Mouse (Mus musculus) kidney, adult 2 months (tissue): ENCODE data around the gene Cldn34b4. TPM values are rescaled to one million over a fixed set of nuclear protein-coding genes. Genes with fewer than 3 reads are reported as not detected.

Experiments used
- DNase-seq: peaks from one replicate; pipeline ENCODE4 v3.0.0; 2021
- H3K27ac ChIP-seq: fragments of 200-500 bp; 2 replicates; pipeline ENCODE4 v1.5.1; 2012; ENCODE audit warnings: low read depth, low read length, control low read depth, inconsistent platforms; ENCODE audit not compliant: insufficient read depth
- H3K27me3 ChIP-seq: fragments of 200-500 bp; replicated peaks from 2 replicates; pipeline ENCODE4 v1.6.1; 2012; ENCODE audit warnings: mild to moderate bottlenecking, moderate library complexity, low read length, inconsistent platforms; ENCODE audit not compliant: control insufficient read depth, insufficient read depth
- H3K36me3 ChIP-seq: fragments of 200-500 bp; 2 replicates; pipeline ENCODE4 v1.6.1; 2012; ENCODE audit warnings: mild to moderate bottlenecking, moderate library complexity, low read length, inconsistent platforms; ENCODE audit not compliant: control insufficient read depth, insufficient read depth
- H3K4me1 ChIP-seq: fragments of 200-500 bp; 2 replicates; pipeline ENCODE4 v1.6.1; 2011; ENCODE audit warnings: low read length; ENCODE audit not compliant: control insufficient read depth, insufficient read depth
- H3K4me3 ChIP-seq: fragments of 200-500 bp; 2 replicates; pipeline ENCODE4 v1.5.1; 2011; ENCODE audit warnings: mild to moderate bottlenecking, low read depth, low read length, control low read depth; ENCODE audit not compliant: insufficient read depth
- CTCF ChIP-seq: fragments of 200-500 bp; conservative IDR thresholded peaks from 2 replicates; pipeline ENCODE4 v1.5.1; 2011; ENCODE audit warnings: low read depth, mild to moderate bottlenecking, control low read depth, low read length, moderate library complexity, mixed read lengths; ENCODE audit not compliant: insufficient read depth, insufficient read length
- POLR2A ChIP-seq: fragments of 200-500 bp; IDR thresholded peaks from one replicate; pipeline ENCODE4 v1.6.1; 2011; ENCODE audit warnings: low read depth, low read length, control low read depth
- WGBS: fragments of 180-500 bp; shearing (Covaris S2); methylation state at CpG from one replicate; pipeline ENCODE4 v1.1.7; 2018; 5-methylcytosine and 5-hydroxymethylcytosine counted together
- polyA plus RNA-seq: library from polyadenylated mRNA; depleted of rRNA; stranded (reverse); fragments of >200 nt; gene quantifications from 2 replicates; pipeline ENCODE4 v1.2.3, GENCODE M21; 2012; rRNA removed

Gene Cldn34b4
- not detected in 2 replicates for polyA plus RNA-seq

GRCm38 (mm10) chrX:76393050-76393449 lies at the start of gene Cldn34b4:
TSS of gene Cldn34b4 (plus strand) at chrX:76393350.
- no peak within 1 kb of the TSS for H3K4me3 ChIP-seq
- TF ChIP-seq CTCF, result no peak
- no peak for TF ChIP-seq POLR2A
- no peaks in the 10 kb centered on the region for H3K4me1 ChIP-seq
- no peak within 1 kb of the TSS for H3K27ac ChIP-seq
- no peak for DNase-seq
- WGBS, result 74% methylated on average over 3 of the region's 3 CpGs
- no peaks in the 10 kb centered on the region for H3K36me3 ChIP-seq
- no peaks in the 10 kb centered on the region for H3K27me3 ChIP-seq

Other genes with a start within 250 kb of the Cldn34b4 start
- gene Cldn34b3, start 129.0 kb upstream of the Cldn34b4 start, polyA plus RNA-seq, result not detected in 2 replicates
- not detected in 2 replicates for gene Cldn34d, start 209.6 kb downstream of the Cldn34b4 start, polyA plus RNA-seq